Mouse (Mus musculus) MEL (cell line): ENCODE results near the gene Glod4.

Source experiments
- CTCF ChIP-seq, 3 experiments: IDR thresholded peaks in 2 of 3; conservative IDR thresholded peaks in 1 of 3; 2 replicates each; pipeline ENCODE4 v1.5.1; 2011 to 2012; ENCODE audit warnings: low read length in 3 of 3, low read depth in 2 of 3, mild to moderate bottlenecking in 2 of 3, improper control_type of control experiment in 1 of 3, inconsistent platforms in 1 of 3, mixed read lengths in 1 of 3, moderate library complexity in 1 of 3; ENCODE audit not compliant: control insufficient read depth in 1 of 3, insufficient read depth in 1 of 3, poor library complexity in 1 of 3, severe bottlenecking in 1 of 3
- GATA1 ChIP-seq: IDR thresholded peaks from 2 replicates; pipeline ENCODE4 v1.6.1; 2011; ENCODE audit warnings: low read depth, low read length, improper control_type of control experiment
- JUND ChIP-seq: IDR thresholded peaks from 2 replicates; pipeline ENCODE4 v1.6.1; 2011; ENCODE audit warnings: low read depth, mild to moderate bottlenecking, improper control_type of control experiment, low read length
- MAX ChIP-seq: IDR thresholded peaks from 2 replicates; pipeline ENCODE4 v1.6.1; 2011; ENCODE audit warnings: low read length, improper control_type of control experiment
- NELFE ChIP-seq: IDR thresholded peaks from 2 replicates; pipeline ENCODE4 v1.6.1; 2011; ENCODE audit warnings: low read depth, low read length, improper control_type of control experiment
- POLR2A ChIP-seq, 2 experiments: IDR thresholded peaks; 2 replicates each; pipeline ENCODE4 v1.6.1; 2011 to 2012; ENCODE audit warnings: low read length in 2 of 2, mild to moderate bottlenecking in 2 of 2, control low read depth in 1 of 2, improper control_type of control experiment in 1 of 2, low read depth in 1 of 2, moderate library complexity in 1 of 2; ENCODE audit not compliant: control insufficient read depth in 1 of 2, insufficient read depth in 1 of 2, poor library complexity in 1 of 2
- RCOR1 ChIP-seq: IDR thresholded peaks from 2 replicates; pipeline ENCODE4 v1.6.1; 2012; ENCODE audit warnings: low read depth, mild to moderate bottlenecking, inconsistent platforms, low read length, improper control_type of control experiment
- SMC3 ChIP-seq: IDR thresholded peaks from 2 replicates; pipeline ENCODE4 v1.6.1; 2011; ENCODE audit warnings: low read depth, low read length, improper control_type of control experiment
- TBP ChIP-seq: IDR thresholded peaks from 2 replicates; pipeline ENCODE4 v1.8.0; 2011; ENCODE audit warnings: low read depth, low read length, improper control_type of control experiment
- USF2 ChIP-seq, 2 experiments: IDR thresholded peaks; 2 replicates each; pipeline ENCODE4 v1.6.1; 2011 to 2012; ENCODE audit warnings: improper control_type of control experiment in 2 of 2, low read length in 2 of 2, borderline replicate concordance in 1 of 2, inconsistent platforms in 1 of 2, low read depth in 1 of 2, mild to moderate bottlenecking in 1 of 2; ENCODE audit not compliant: insufficient read depth in 1 of 2
- ZNF384 ChIP-seq: IDR thresholded peaks from 2 replicates; pipeline ENCODE4 v1.6.1; 2012; ENCODE audit warnings: low read depth, mild to moderate bottlenecking, inconsistent platforms, low read length, improper control_type of control experiment

DNA sequence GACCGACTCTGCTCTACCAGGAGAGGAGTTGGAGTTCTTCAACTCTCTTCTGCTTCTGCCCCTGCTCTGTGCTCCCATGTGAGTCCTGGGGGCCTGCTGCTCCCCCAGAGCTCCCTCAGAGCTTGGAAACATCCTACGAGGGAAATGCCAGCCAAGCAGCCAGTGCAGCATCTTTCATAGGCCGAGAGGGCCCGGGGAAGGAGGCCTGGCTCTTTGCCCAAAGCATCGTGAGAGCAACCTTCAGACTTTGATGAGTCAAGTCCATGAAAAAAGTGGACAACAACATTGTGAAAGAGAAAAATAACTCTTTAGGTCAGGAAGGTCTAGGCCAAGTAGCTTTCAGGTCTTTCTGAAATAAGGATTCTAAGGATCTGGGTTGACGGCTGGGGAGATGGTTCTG is 153.7 kb downstream of the Glod4 start:
- no peak for TF ChIP-seq POLR2A (IDR thresholded peaks at IDR 0.05; ENCODE audit: control insufficient read depth in 1 of 2, insufficient read depth in 1 of 2, low read depth in 1 of 2, low read length in 2 of 2, poor library complexity in 1 of 2)
- TF ChIP-seq JUND: no peak
- no peak for TF ChIP-seq CTCF (IDR thresholded peaks at IDR 0.05 in 2 of 3, conservative IDR thresholded peaks at IDR 0.05 in 1 of 3; ENCODE audit: control insufficient read depth in 1 of 3, insufficient read depth in 1 of 3, low read depth in 2 of 3, low read length in 3 of 3, poor library complexity in 1 of 3, severe bottlenecking in 1 of 3)
- TF ChIP-seq GATA1: no peak
- TF ChIP-seq USF2 (IDR thresholded peaks at IDR 0.05; ENCODE audit: borderline replicate concordance in 1 of 2, insufficient read depth in 1 of 2, low read depth in 1 of 2, low read length in 2 of 2): no peak
- TF ChIP-seq NELFE: no peak
- no peak for TF ChIP-seq MAX
- no peak for TF ChIP-seq ZNF384
- TF ChIP-seq RCOR1: no peak
- TF ChIP-seq TBP: no peak
- no peak for TF ChIP-seq SMC3
